Mouse (Mus musculus): ENCODE data around the gene Dalrd3. TPM values are rescaled to one million over a fixed set of nuclear protein-coding genes. Genes with fewer than 3 reads are reported as not detected.

The Dalrd3 gene
- polyA plus RNA-seq, 1 experiment from 2014 or later: 146 TPM

- Histone ChIP-seq H3K9ac (ENCODE audit: low read length) (0 out of 2 replicates have a peak overlapping the region, but pooled peaks have one; percentile 28), H3K9me3 (ENCODE audit: control insufficient read depth, low read length) (no peaks in the 10 kb centered on the region), H3K4me1 (replicated peaks; ENCODE audit: control insufficient read depth, insufficient read depth, low read length) (peaks cover 12% of the 10 kb centered on the region), H3K27me3 (ENCODE audit: control insufficient read depth, insufficient read depth, low read depth, low read length) (no peaks in the 10 kb centered on the region), H3K36me3 (ENCODE audit: control insufficient read depth, insufficient read depth, low read length) (peaks cover 56% of the 10 kb centered on the region), H3K4me3 (ENCODE audit: low read length) (no peak overlapping the region), H3K27ac (ENCODE audit: low read length) (no peak overlapping the region), H3K4me2 (ENCODE audit: low read depth, low read length) (no peak overlapping the region)
- 88% methylated on average over 4 of the region's 4 CpGs for WGBS
- no peak for ATAC-seq (ENCODE audit: low read depth)
Observed at GRCm38 (mm10) chr9:108559169-108559568, 10.5 kb upstream of the Dalrd3 start.

DNA sequence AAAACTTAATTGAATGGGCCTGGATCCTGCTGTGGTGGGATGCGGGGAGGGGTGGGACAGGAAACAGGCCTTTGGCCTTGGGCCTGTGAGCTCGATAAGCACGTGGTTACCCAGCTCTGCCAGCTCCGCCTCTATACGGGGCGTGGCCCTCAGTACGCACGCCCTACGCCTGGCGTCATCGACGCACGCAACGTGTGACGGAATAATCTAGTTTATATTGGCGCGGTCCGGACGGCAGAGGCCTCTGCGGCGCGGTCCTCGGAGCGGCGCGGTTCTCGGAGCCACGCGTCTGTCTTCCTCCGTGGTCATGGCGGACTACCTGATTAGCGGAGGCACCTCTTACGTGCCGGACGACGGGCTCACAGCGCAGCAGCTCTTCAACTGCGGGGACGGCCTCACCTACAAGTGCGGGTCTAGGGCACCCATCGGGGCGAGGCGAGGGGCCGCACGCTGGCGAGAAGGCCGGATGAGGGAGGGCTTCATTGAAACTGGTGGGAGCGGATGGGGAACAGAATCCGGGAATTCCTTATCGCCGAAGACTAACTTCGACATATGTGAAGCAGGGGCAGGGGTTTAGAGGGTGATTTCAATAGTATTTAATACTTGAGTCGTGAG, 9.4 kb upstream of the Dalrd3 start, which contains the start of gene Impdh2:
TSS of gene Impdh2 (plus strand) at position 60 of the 615 bp plus-strand sequence.
- Histone ChIP-seq H3K4me3 (ENCODE audit: low read length) (peak within 1 kb of the TSS; percentile 67), H3K4me2 (ENCODE audit: low read depth, low read length) (peak within 1 kb of the TSS; percentile 85), H3K9me3 (ENCODE audit: control insufficient read depth, low read length) (no peaks in the 10 kb centered on the region), H3K27me3 (ENCODE audit: control insufficient read depth, insufficient read depth, low read depth, low read length) (no peaks in the 10 kb centered on the region), H3K27ac (ENCODE audit: low read length) (peak within 1 kb of the TSS; percentile 65), H3K9ac (ENCODE audit: low read length) (peak within 1 kb of the TSS; percentile 85), H3K36me3 (ENCODE audit: control insufficient read depth, insufficient read depth, low read length) (peaks cover 57% of the 10 kb centered on the region), H3K4me1 (replicated peaks; ENCODE audit: control insufficient read depth, insufficient read depth, low read length) (peaks cover 12% of the 10 kb centered on the region)
- ATAC-seq (ENCODE audit: low read depth): peak; percentile 99
- 0% methylated on average over 49 of the region's 53 CpGs for WGBS

DNA sequence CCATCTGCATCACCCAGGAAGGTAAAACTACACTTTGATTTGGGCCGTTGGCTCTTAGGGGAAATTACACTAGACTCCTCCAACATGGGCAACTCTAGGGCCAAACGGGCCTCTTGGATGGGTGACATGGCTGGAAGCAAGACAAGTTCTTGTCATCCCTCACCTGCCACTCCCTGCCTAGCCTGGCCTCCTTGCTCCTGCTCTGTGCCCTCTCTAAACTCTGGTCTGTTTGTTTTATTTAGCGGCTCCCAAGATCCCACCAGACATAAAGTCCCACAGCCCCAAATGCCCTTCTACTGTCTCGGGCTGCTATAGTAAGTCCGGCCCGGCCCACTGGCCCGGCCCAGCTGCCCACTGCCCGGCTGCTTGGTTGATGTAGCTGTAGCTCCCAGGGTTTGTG, 6.0 kb upstream of the Dalrd3 start:
- Histone ChIP-seq H3K36me3 (ENCODE audit: control insufficient read depth, insufficient read depth, low read length) (peaks cover 32% of the 10 kb centered on the region), H3K4me2 (ENCODE audit: low read depth, low read length) (no peak overlapping the region), H3K9me3 (ENCODE audit: control insufficient read depth, low read length) (no peaks in the 10 kb centered on the region), H3K4me1 (replicated peaks; ENCODE audit: control insufficient read depth, insufficient read depth, low read length) (peaks cover 28% of the 10 kb centered on the region), H3K9ac (ENCODE audit: low read length) (no peak overlapping the region), H3K4me3 (ENCODE audit: low read length) (no peak overlapping the region), H3K27ac (ENCODE audit: low read length) (no peak overlapping the region), H3K27me3 (ENCODE audit: control insufficient read depth, insufficient read depth, low read depth, low read length) (no peaks in the 10 kb centered on the region)
- ATAC-seq (ENCODE audit: low read depth): no peak
- 86% methylated on average over 8 of the region's 8 CpGs for WGBS

DNA sequence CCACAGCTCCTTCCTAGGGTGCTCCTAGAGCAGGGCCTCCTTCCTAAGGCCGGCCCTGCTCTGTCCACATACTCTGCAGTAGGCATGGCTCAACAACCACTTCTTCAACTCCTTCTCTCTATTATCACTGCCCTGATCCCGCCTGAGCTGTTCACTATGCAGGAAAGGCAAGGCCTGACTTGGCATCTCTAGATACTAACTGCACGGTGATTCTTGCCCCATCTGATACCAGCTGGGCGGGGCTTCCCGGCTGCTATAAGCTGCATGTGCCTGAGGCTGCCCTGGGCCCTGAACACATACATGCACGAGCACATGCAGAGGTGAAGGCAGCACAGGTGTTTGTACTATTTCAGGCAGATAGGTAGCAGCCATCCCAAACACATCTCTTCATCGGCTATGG, 5.6 kb upstream of the Dalrd3 start:
- H3K9me3 ChIP-seq (ENCODE audit: control insufficient read depth, low read length): no peaks in the 10 kb centered on the region
- H3K4me3 ChIP-seq (ENCODE audit: low read length): no peak overlapping the region
- peaks cover 29% of the 10 kb centered on the region for H3K4me1 ChIP-seq (replicated peaks; ENCODE audit: control insufficient read depth, insufficient read depth, low read length)
- WGBS: 78% methylated on average over 7 of the region's 7 CpGs
- no peak overlapping the region for H3K4me2 ChIP-seq (ENCODE audit: low read depth, low read length)
- no peak overlapping the region for H3K9ac ChIP-seq (ENCODE audit: low read length)
- ATAC-seq (ENCODE audit: low read depth): no peak
- no peaks in the 10 kb centered on the region for H3K27me3 ChIP-seq (ENCODE audit: control insufficient read depth, insufficient read depth, low read depth, low read length)
- peaks cover 27% of the 10 kb centered on the region for H3K36me3 ChIP-seq (ENCODE audit: control insufficient read depth, insufficient read depth, low read length)
- no peak overlapping the region for H3K27ac ChIP-seq (ENCODE audit: low read length)

GRCm38 (mm10) chr9:108565881-108566814, 3.5 kb upstream of the Dalrd3 start:
- no peak for ATAC-seq (ENCODE audit: low read depth)
- no peaks in the 10 kb centered on the region for H3K9me3 ChIP-seq (ENCODE audit: control insufficient read depth, low read length)
- H3K4me2 ChIP-seq (ENCODE audit: low read depth, low read length): peak overlapping the region; percentile 98
- H3K36me3 ChIP-seq (ENCODE audit: control insufficient read depth, insufficient read depth, low read length): peaks cover 23% of the 10 kb centered on the region
- 7% methylated on average over 35 of the region's 35 CpGs for WGBS
- H3K4me1 ChIP-seq (replicated peaks; ENCODE audit: control insufficient read depth, insufficient read depth, low read length): peaks cover 32% of the 10 kb centered on the region
- peak overlapping the region; percentile 87 for H3K9ac ChIP-seq (ENCODE audit: low read length)
- H3K27me3 ChIP-seq (ENCODE audit: control insufficient read depth, insufficient read depth, low read depth, low read length): no peaks in the 10 kb centered on the region
- peak overlapping the region; percentile 97 for H3K27ac ChIP-seq (ENCODE audit: low read length)
- H3K4me3 ChIP-seq (ENCODE audit: low read length): peak overlapping the region; percentile 82

GRCm38 (mm10) chr9:108566815-108567776, 2.6 kb upstream of the Dalrd3 start, which contains the start of gene Ndufaf3:
Gene Ndufaf3 (minus strand): TSS chr9:108567434.
- under 1% methylated on average over 72 of the region's 73 CpGs for WGBS
- H3K4me3 ChIP-seq (ENCODE audit: low read length): peak within 1 kb of the TSS; percentile 82
- H3K4me2 ChIP-seq (ENCODE audit: low read depth, low read length): peak within 1 kb of the TSS; percentile 98
- no peaks in the 10 kb centered on the region for H3K27me3 ChIP-seq (ENCODE audit: control insufficient read depth, insufficient read depth, low read depth, low read length)
- peak; percentile 91 for ATAC-seq (ENCODE audit: low read depth)
- H3K27ac ChIP-seq (ENCODE audit: low read length): peak within 1 kb of the TSS; percentile 97
- H3K36me3 ChIP-seq (ENCODE audit: control insufficient read depth, insufficient read depth, low read length): peaks cover 26% of the 10 kb centered on the region
- peak within 1 kb of the TSS; percentile 87 for H3K9ac ChIP-seq (ENCODE audit: low read length)
- H3K4me1 ChIP-seq (replicated peaks; ENCODE audit: control insufficient read depth, insufficient read depth, low read length): peaks cover 24% of the 10 kb centered on the region
- H3K9me3 ChIP-seq (ENCODE audit: control insufficient read depth, low read length): no peaks in the 10 kb centered on the region

- Histone ChIP-seq H3K9ac (ENCODE audit: low read length) (peak overlapping the region; percentile 87), H3K27me3 (ENCODE audit: control insufficient read depth, insufficient read depth, low read depth, low read length) (no peaks in the 10 kb centered on the region), H3K9me3 (ENCODE audit: control insufficient read depth, low read length) (no peaks in the 10 kb centered on the region), H3K4me2 (ENCODE audit: low read depth, low read length) (peak overlapping the region; percentile 98), H3K4me3 (ENCODE audit: low read length) (peak overlapping the region; percentile 82), H3K4me1 (replicated peaks; ENCODE audit: control insufficient read depth, insufficient read depth, low read length) (peaks cover 24% of the 10 kb centered on the region), H3K27ac (ENCODE audit: low read length) (peak overlapping the region; percentile 97), H3K36me3 (ENCODE audit: control insufficient read depth, insufficient read depth, low read length) (peaks cover 31% of the 10 kb centered on the region)
- no peak for ATAC-seq (ENCODE audit: low read depth)
- WGBS: 9% methylated on average over 18 of the region's 18 CpGs
Observed at GRCm38 (mm10) chr9:108567931-108568419, 1.7 kb upstream of the Dalrd3 start.

DNA sequence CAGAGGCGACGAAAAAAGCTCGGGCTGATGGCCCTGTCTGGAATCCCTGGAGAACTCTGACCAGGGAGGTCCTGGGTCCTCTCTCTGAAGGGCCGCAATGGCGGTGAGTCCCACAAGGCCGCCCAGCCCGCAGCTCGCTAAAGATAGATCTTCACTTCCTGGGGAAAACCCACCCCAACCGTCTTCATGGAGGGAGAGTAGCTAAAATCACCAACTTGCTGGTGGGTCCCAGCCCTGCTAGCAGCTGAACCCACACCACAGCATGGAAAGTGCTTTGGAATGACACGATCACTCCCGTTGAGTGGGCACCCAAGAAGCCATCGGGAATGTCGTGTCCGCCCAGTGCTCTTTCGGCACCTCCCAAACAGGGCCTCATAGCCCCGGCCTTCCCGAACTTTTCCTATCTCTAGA, 1.2 kb upstream of the Dalrd3 start:
- 71% methylated on average over 17 of the region's 17 CpGs for WGBS
- Histone ChIP-seq H3K9me3 (ENCODE audit: control insufficient read depth, low read length) (no peaks in the 10 kb centered on the region), H3K4me2 (ENCODE audit: low read depth, low read length) (peak overlapping the region; percentile 98), H3K27me3 (ENCODE audit: control insufficient read depth, insufficient read depth, low read depth, low read length) (no peaks in the 10 kb centered on the region), H3K36me3 (ENCODE audit: control insufficient read depth, insufficient read depth, low read length) (peaks cover 34% of the 10 kb centered on the region), H3K9ac (ENCODE audit: low read length) (peak overlapping the region; percentile 87), H3K4me3 (ENCODE audit: low read length) (peak overlapping the region; percentile 82), H3K4me1 (replicated peaks; ENCODE audit: control insufficient read depth, insufficient read depth, low read length) (peaks cover 24% of the 10 kb centered on the region), H3K27ac (ENCODE audit: low read length) (no peak overlapping the region; the same call in 1 of the 2 replicates)
- no peak for ATAC-seq (ENCODE audit: low read depth)

Measured in lung, embryonic 16.5 days (tissue).